Mouse (Mus musculus): ENCODE data around the gene Nabp2.

DNA sequence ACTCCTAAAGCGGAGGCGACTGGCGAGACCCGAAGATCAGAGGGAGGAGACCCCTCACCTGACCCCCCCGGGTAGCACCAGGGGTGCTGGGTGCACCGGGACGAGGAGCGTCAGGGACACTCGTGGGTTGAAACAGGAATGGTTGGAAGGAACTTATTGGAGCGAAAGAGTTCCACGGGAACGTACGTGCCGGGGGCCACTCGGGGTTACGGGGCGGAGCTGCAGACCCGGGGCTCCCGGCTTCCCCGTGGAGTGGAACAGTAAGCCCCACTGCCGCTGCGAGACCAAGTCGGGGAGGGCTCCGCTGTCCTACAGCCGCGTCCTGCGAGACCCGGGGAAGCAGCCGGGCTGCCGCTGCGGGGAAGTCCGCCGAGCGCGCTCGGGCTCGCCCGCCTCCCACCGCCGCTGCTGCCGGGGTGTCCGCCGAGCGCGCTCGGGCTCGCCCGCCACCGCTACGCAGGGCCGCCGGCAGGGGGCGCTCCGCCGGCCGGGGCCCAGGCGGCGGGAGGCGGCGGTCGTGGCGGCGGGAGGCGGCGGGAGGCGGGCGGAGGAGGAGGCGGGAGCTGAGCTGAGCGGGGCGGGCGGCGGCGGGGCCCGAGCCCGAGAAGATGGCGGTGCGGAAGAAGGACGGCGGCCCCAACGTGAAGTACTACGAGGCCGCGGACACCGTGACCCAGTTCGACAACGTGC, 47.6 kb upstream of the Nabp2 start, which contains the start of gene Smarcc2:
- TF ChIP-seq CTCF (IDR thresholded peaks at IDR 0.05; ENCODE audit: low read depth, low read length) (peak; percentile 62; the same call in 1 of the 2 replicates), POLR2A (IDR thresholded peaks at IDR 0.05; ENCODE audit: extremely low read depth, insufficient read depth, low read length) (peak; percentile 41; the same call in 1 of the 2 replicates)

All from liver, adult 2 months (tissue).